Mouse (Mus musculus): Measurements from ENCODE around the gene Snapc2. TPM values are rescaled to one million over a fixed set of nuclear protein-coding genes. Genes with fewer than 3 reads are reported as not detected.

Gene Snapc2
- 33.3 TPM for polyA plus RNA-seq (2017; shearing (Covaris generic))

GRCm38 (mm10) chr8:4252934-4253841 lies at the start of gene Snapc2:
TSS of gene Snapc2 (plus strand) at chr8:4253080.

GRCm38 (mm10) chr8:4216791-4217621 lies 35.9 kb upstream of the Snapc2 start, which contains the start of gene Prr36:
TSS of gene Prr36 (minus strand) at chr8:4217459.

GRCm38 (mm10) chr8:4226739-4227347 lies 26.0 kb upstream of the Snapc2 start, which contains the start of gene Lrrc8e:
TSS of gene Lrrc8e (plus strand) at chr8:4226827.

GRCm38 (mm10) chr8:4238434-4239192 lies 14.3 kb upstream of the Snapc2 start, which contains the start of the genes Map2k7 and Gm49320:
TSS of gene Map2k7 (plus strand) at chr8:4238740.
TSS of gene Gm49320 (plus strand) at chr8:4238865.

GRCm38 (mm10) chr8:4247951-4248540 lies 4.8 kb upstream of the Snapc2 start, which contains the start of gene Tgfbr3l:
TSS of gene Tgfbr3l (plus strand) at chr8:4248214.

GRCm38 (mm10) chr8:4259125-4259804 lies 6.4 kb downstream of the Snapc2 start, which contains the start of gene Ctxn1:
TSS of gene Ctxn1 (minus strand) at chr8:4259274.

GRCm38 (mm10) chr8:4275275-4276110 lies 22.6 kb downstream of the Snapc2 start, which contains the start of gene Timm44:
TSS of gene Timm44 (minus strand) at chr8:4275913.

Other genes with a start within 250 kb of the Snapc2 start
- not detected for gene Cd209f, start 147.2 kb upstream of the Snapc2 start, polyA plus RNA-seq (2017; shearing (Covaris generic))
- gene Cd209g, start 119.0 kb upstream of the Snapc2 start, polyA plus RNA-seq (2017; shearing (Covaris generic)) = not detected
- gene Evi5l, start 86.5 kb upstream of the Snapc2 start, polyA plus RNA-seq (2017; shearing (Covaris generic)) = 19.4 TPM
- gene Prr36, start 35.6 kb upstream of the Snapc2 start, polyA plus RNA-seq (2017; shearing (Covaris generic)) = 0.29 TPM
- 0.29 TPM for gene Lrrc8e, start 26.3 kb upstream of the Snapc2 start, polyA plus RNA-seq (2017; shearing (Covaris generic))
- 74.4 TPM for gene Map2k7, start 14.3 kb upstream of the Snapc2 start, polyA plus RNA-seq (2017; shearing (Covaris generic))
- 0.82 TPM for gene Gm49320, start 14.2 kb upstream of the Snapc2 start, polyA plus RNA-seq (2017; shearing (Covaris generic))
- 10.4 TPM for gene Tgfbr3l, start 4.9 kb upstream of the Snapc2 start, polyA plus RNA-seq (2017; shearing (Covaris generic))
- 0.40 TPM for gene Ctxn1, start 6.2 kb downstream of the Snapc2 start, polyA plus RNA-seq (2017; shearing (Covaris generic))
- 62.2 TPM for gene Timm44, start 22.8 kb downstream of the Snapc2 start, polyA plus RNA-seq (2017; shearing (Covaris generic))
- gene Ccl25, start 72.1 kb downstream of the Snapc2 start, polyA plus RNA-seq (2017; shearing (Covaris generic)) = 15.7 TPM
- 18.7 TPM for gene Elavl1, start 72.3 kb downstream of the Snapc2 start, polyA plus RNA-seq (2017; shearing (Covaris generic))
- gene Cers4, start 239.9 kb downstream of the Snapc2 start, polyA plus RNA-seq (2017; shearing (Covaris generic)) = 95.5 TPM